Mouse (Mus musculus): ENCODE data around the gene Olfr849. TPM values are rescaled to one million over a fixed set of nuclear protein-coding genes. Genes with fewer than 3 reads are reported as not detected.

Gene Olfr849
- total RNA-seq (2021), result not detected
- long read RNA-seq, experiment 1, result 0 reads
- long read RNA-seq, experiment 2, result 0 reads

GRCm38 (mm10) chr9:19439966-19440365 is at the start of gene Olfr849:
Gene Olfr849, plus strand, starts transcription at chr9:19440266.
- no peak for DNase-seq (ENCODE audit: low spot score in 2 of 2)

- DNase-seq (ENCODE audit: low spot score in 2 of 2), result no peak
Observed at GRCm38 (mm10) chr9:19478148-19478547, 38.1 kb downstream of the Olfr849 start, which contains the start of gene Olfr850. Gene Olfr850, minus strand, starts transcription at chr9:19478248.

GRCm38 (mm10) chr9:19492995-19493394 is 52.9 kb downstream of the Olfr849 start, which contains the start of gene Olfr851:
Gene Olfr851, plus strand, starts transcription at chr9:19493295.
- no peak for DNase-seq (ENCODE audit: low spot score in 2 of 2)

Other genes with a start within 250 kb of the Olfr849 start
- gene Olfr843, start 188.3 kb upstream of the Olfr849 start, total RNA-seq (2021), result not detected
- gene Olfr844, start 123.9 kb upstream of the Olfr849 start, total RNA-seq (2021), result not detected
- not detected for gene Olfr845, start 103.8 kb upstream of the Olfr849 start, total RNA-seq (2021)
- gene Olfr846, start 76.3 kb upstream of the Olfr849 start, total RNA-seq (2021), result not detected
- not detected for gene Olfr847, start 61.6 kb upstream of the Olfr849 start, total RNA-seq (2021)
- gene Olfr850, start 38.0 kb downstream of the Olfr849 start, total RNA-seq (2021), result not detected
- gene Olfr851, start 53.0 kb downstream of the Olfr849 start, total RNA-seq (2021), result not detected
- gene Olfr853, start 100.8 kb downstream of the Olfr849 start, total RNA-seq (2021), result not detected
- gene Olfr854, start 127.1 kb downstream of the Olfr849 start, total RNA-seq (2021), result not detected
- gene Olfr855, start 142.4 kb downstream of the Olfr849 start, total RNA-seq (2021), result not detected
- gene Zfp317, start 181.8 kb downstream of the Olfr849 start, total RNA-seq (2021), result 10 to 100 TPM; 21.9 to 25.3 TPM